Mouse (Mus musculus): ENCODE data around the gene Cnpy2. TPM values are rescaled to one million over a fixed set of nuclear protein-coding genes. Genes with fewer than 3 reads are reported as not detected.

Cnpy2 gene
- polyA plus RNA-seq, 1 experiment: 115 TPM

DNA sequence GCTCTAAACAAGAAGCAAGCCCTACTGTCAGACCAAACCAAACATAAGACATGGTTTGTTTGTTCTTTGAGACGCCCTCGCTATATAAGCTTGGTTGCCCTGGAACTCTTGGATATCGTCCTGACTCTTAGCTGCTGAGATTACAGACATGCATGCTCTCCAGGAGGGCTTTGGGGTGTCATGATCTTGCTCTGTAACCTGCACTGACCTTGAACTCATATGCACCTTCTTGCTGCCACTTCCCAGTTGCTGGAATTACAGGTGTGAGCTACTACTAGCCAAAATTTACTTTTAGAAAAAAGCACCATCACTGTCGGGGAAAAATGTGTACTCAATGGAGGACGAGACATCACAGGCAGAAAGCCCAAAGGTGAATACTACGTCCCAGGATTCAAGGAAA, 47.3 kb downstream of the Cnpy2 start:
- H3K27ac ChIP-seq (replicated peaks; ENCODE audit: low read depth, low read length): peak overlapping the region; percentile 93
- peak overlapping the region; percentile 76 for H3K4me3 ChIP-seq (ENCODE audit: insufficient read depth, low read depth, low read length)
- no peaks in the 10 kb centered on the region for H3K4me1 ChIP-seq (ENCODE audit: control insufficient read depth, insufficient read depth, insufficient read length, low read length)

DNA sequence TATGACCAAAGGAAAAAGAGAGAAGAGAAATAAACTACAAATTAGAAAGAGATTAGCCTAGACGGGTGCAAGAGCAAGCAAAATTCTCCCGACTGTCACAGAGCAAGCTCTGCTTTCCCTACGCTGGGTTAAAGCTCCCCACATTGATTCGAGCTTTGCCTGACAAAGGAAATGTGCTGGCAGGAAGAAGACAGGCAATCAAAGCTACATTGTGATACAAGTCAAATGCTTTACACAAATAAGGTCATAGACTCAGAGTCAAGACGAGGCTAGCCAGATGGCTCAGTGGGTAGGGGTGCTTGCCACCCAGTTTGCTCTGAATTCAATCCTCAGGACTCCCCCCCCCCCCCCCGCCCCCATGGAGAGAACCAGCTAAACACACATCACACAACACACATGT, 47.8 kb downstream of the Cnpy2 start:
- Histone ChIP-seq H3K27ac (replicated peaks; ENCODE audit: low read depth, low read length) (peak overlapping the region; percentile 93), H3K4me3 (ENCODE audit: insufficient read depth, low read depth, low read length) (no peak overlapping the region), H3K4me1 (ENCODE audit: control insufficient read depth, insufficient read depth, insufficient read length, low read length) (no peaks in the 10 kb centered on the region)

DNA sequence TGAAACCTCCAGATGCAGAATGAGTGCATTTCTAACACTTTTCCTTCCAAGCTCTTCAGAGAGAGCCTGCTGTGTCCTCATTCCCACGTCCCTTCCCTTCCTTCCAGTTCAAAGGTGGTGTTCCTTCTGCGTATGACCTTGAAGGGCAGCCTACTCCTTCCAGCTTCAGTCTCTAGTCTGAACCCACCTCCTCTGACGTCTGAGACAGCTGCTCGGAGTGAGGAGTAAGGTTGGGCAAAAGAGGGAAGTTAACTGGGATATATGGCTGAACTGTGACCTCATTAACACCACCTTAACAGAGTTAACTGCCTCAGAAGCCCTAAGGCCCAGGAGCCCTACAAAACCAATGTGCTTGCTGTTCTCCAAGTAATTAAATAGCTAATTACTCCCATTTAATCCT, 48.3 kb downstream of the Cnpy2 start:
- H3K4me3 ChIP-seq (ENCODE audit: insufficient read depth, low read depth, low read length): no peak overlapping the region
- no peaks in the 10 kb centered on the region for H3K4me1 ChIP-seq (ENCODE audit: control insufficient read depth, insufficient read depth, insufficient read length, low read length)
- peak overlapping the region; percentile 70 for H3K27ac ChIP-seq (replicated peaks; ENCODE audit: low read depth, low read length)

DNA sequence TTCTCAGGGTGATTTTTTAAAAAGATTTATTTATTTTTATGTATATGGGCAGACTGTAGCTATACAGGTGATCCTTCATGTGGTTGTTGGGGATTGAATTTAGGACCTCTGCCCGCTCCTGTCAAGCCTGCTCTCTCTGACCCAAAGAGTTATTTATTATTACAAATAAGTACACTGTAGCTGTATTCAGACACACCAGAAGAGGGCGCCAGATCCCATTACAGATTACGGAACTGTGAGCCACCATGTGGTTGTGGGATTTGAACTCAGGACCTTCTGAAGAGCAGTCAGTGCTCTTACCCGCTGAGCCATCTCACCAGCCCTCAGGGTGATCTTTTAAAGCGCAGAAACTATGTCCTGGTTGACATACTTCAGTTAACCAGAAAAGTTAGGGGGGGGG, 49.9 kb downstream of the Cnpy2 start:
- H3K4me3 ChIP-seq (ENCODE audit: insufficient read depth, low read depth, low read length): no peak overlapping the region
- no peak overlapping the region for H3K27ac ChIP-seq (replicated peaks; ENCODE audit: low read depth, low read length)
- H3K4me1 ChIP-seq (ENCODE audit: control insufficient read depth, insufficient read depth, insufficient read length, low read length): no peaks in the 10 kb centered on the region

DNA sequence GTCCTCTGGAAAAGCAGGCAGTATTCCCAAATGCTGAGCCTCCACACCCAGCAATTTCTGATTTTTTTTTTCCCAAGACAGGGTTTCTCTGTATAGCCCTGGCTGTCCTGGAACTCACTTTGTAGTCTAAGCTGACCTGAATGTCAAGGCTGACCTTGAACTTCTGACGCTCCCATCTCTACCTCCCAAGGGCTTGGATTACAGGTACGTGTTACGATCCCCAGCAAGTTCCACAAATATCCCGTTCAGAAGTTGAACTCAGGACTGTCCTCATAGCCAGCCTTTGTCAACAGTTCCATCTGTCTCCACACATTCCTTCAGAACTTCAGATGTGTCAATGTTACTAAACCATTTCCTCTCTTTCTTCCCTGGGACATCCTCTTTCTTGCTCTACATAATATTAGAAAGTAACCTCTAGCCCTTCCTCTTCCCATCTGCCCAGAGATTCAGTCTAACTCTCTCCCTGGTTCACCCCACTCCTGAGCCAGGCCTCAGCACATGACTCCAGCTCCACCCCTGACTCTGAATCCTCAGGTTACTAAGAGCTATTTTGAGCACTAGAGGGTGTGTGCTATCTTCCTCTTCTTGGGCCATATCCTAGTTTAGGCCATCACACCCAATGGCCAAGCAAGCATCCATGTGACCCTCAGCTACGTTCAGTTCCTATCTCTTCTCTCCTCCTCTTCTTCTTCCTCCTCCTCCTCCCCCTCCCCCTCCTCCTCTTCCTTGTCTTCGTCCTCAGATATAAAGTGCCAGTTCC, 50.9 kb downstream of the Cnpy2 start:
- peak overlapping the region; percentile 45; the same call in 1 of the 2 replicates for H3K27ac ChIP-seq (replicated peaks; ENCODE audit: low read depth, low read length)
- no peak overlapping the region for H3K4me3 ChIP-seq (ENCODE audit: insufficient read depth, low read depth, low read length)
- peaks cover 5% of the 10 kb centered on the region; the same call in 1 of the 2 replicates for H3K4me1 ChIP-seq (ENCODE audit: control insufficient read depth, insufficient read depth, insufficient read length, low read length)

DNA sequence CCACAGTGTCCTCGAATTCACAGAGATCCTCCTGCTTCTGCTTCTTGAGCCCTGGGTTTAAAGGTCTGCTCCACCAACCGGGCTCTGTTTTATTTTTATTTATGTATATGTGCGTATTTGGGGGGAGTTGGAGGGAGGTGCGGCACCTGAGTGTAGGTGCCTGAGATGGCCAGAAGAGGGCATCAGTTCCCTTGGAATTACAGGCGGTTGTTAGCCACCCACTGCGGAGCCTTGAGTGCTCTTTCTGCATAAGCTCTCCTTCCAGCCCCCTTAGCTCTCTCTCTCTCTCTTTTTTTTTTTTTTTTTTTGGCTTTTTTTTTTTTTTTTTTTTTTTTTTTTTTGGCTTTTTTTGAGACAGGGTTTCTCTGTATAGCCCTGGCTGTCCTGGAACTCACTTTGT, 52.1 kb downstream of the Cnpy2 start:
- Histone ChIP-seq H3K4me3 (ENCODE audit: insufficient read depth, low read depth, low read length) (no peak overlapping the region), H3K27ac (replicated peaks; ENCODE audit: low read depth, low read length) (no peak overlapping the region), H3K4me1 (ENCODE audit: control insufficient read depth, insufficient read depth, insufficient read length, low read length) (peaks cover 7% of the 10 kb centered on the region; the same call in 1 of the 2 replicates)

DNA sequence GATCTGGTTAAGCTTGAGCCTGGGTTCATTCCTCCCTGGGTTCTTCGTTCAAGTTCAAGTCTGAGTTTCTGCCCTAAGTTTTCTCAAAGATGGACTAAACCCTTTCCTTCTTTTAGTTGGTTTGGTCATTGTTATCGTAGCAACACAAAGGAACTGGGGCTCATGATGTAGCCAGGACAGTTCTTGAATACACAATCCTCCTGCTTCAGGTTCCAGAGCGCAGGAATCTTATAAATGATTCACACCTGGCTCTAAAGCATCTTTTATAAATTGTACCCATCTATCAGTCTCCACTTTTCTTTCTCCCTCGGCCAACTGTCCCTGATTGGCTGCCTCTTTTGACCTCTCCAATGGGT, 53.8 kb downstream of the Cnpy2 start:
- peak overlapping the region; percentile 92 for H3K27ac ChIP-seq (replicated peaks; ENCODE audit: low read depth, low read length)
- peaks cover 7% of the 10 kb centered on the region; the same call in 1 of the 2 replicates for H3K4me1 ChIP-seq (ENCODE audit: control insufficient read depth, insufficient read depth, insufficient read length, low read length)
- H3K4me3 ChIP-seq (ENCODE audit: insufficient read depth, low read depth, low read length): peak overlapping the region; percentile 96

DNA sequence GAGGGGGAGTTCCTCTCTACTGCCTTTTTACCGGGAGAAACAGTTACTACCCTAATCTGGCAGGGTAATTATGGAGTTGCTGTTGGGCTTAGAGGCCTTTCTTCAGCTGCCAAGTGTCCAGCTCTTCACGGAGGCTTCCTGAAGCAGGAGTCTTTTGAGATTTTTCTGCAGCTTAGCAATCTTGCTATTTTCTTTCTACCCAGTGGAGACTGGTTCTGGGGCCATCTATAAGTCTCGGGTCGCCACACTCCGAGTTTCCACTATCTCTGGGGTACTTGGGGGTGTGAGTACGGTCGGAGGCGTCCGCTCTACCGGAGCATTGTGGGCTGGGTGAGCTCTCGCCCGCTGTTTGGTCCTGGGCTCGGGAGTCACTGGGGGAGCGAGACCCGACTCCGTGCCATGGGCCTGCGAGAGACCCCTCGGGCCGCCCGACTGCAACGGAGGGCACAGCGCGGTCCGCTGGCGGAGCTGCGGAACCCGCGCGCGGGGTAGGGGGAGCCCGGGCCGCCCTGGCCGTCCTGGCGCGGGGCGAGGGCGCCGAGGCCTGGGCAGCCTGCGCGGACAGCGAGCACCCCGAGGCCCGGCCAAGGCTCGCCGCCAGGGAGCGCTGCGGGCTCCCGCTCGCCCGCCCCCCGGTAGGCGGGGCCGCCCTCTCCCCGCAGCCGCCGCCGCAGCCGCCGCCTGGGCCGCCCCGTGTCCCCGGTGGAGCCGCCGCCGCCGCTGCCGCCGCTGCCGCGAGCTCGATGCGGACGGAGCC, 54.4 kb downstream of the Cnpy2 start, which contains the start of gene Ankrd52:
Gene Ankrd52 (plus strand): TSS at position 661 of the 757 bp plus-strand sequence.
- H3K27ac ChIP-seq (replicated peaks; ENCODE audit: low read depth, low read length): peak within 1 kb of the TSS; percentile 92
- H3K4me3 ChIP-seq (ENCODE audit: insufficient read depth, low read depth, low read length): peak within 1 kb of the TSS; percentile 96
- peaks cover 7% of the 10 kb centered on the region; the same call in 1 of the 2 replicates for H3K4me1 ChIP-seq (ENCODE audit: control insufficient read depth, insufficient read depth, insufficient read length, low read length)

Other genes with a start within 250 kb of the Cnpy2 start
- gene Atp5b, start 239.2 kb upstream of the Cnpy2 start, polyA plus RNA-seq (2012; ENCODE audit: insufficient read depth, insufficient read length, missing spikeins): 9,036 and 9,352 TPM in 2 replicates
- gene Baz2a, start 230.9 kb upstream of the Cnpy2 start, polyA plus RNA-seq (2012; ENCODE audit: insufficient read depth, insufficient read length, missing spikeins): 15.1 and 16.0 TPM in 2 replicates
- gene Rbms2, start 142.2 kb upstream of the Cnpy2 start, polyA plus RNA-seq (2012; ENCODE audit: insufficient read depth, insufficient read length, missing spikeins): 93.3 and 95.4 TPM in 2 replicates
- 0.87 TPM in 1 of 2 replicates, not detected in the other for gene Gls2, start 128.0 kb upstream of the Cnpy2 start, polyA plus RNA-seq (2012; ENCODE audit: insufficient read depth, insufficient read length, missing spikeins)
- 7.8 and 10.0 TPM in 2 replicates for gene Spryd4, start 110.7 kb upstream of the Cnpy2 start, polyA plus RNA-seq (2012; ENCODE audit: insufficient read depth, insufficient read length, missing spikeins)
- not detected in 2 replicates for gene Mip, start 96.6 kb upstream of the Cnpy2 start, polyA plus RNA-seq (2012; ENCODE audit: insufficient read depth, insufficient read length, missing spikeins)
- gene Timeless, start 90.4 kb upstream of the Cnpy2 start, polyA plus RNA-seq (2012; ENCODE audit: insufficient read depth, insufficient read length, missing spikeins): 3.6 and 5.3 TPM in 2 replicates
- gene Apon, start 68.4 kb upstream of the Cnpy2 start, polyA plus RNA-seq (2012; ENCODE audit: insufficient read depth, insufficient read length, missing spikeins): not detected in 2 replicates
- gene Apof, start 53.8 kb upstream of the Cnpy2 start, polyA plus RNA-seq (2012; ENCODE audit: insufficient read depth, insufficient read length, missing spikeins): not detected in 2 replicates
- 5.4 and 5.5 TPM in 2 replicates for gene Stat2, start 51.9 kb upstream of the Cnpy2 start, polyA plus RNA-seq (2012; ENCODE audit: insufficient read depth, insufficient read length, missing spikeins)
- not detected in 2 replicates for gene Il23a, start 23.7 kb upstream of the Cnpy2 start, polyA plus RNA-seq (2012; ENCODE audit: insufficient read depth, insufficient read length, missing spikeins)
- gene Pan2, start 19.1 kb upstream of the Cnpy2 start, polyA plus RNA-seq (2012; ENCODE audit: insufficient read depth, insufficient read length, missing spikeins): 5.9 and 8.9 TPM in 2 replicates
- gene Cs, start 15.3 kb downstream of the Cnpy2 start, polyA plus RNA-seq (2012; ENCODE audit: insufficient read depth, insufficient read length, missing spikeins): 1,610 and 1,861 TPM in 2 replicates
- 122 and 173 TPM in 2 replicates for gene Coq10a, start 46.5 kb downstream of the Cnpy2 start, polyA plus RNA-seq (2012; ENCODE audit: insufficient read depth, insufficient read length, missing spikeins)
- 16.9 and 22.4 TPM in 2 replicates for gene Ankrd52, start 54.7 kb downstream of the Cnpy2 start, polyA plus RNA-seq (2012; ENCODE audit: insufficient read depth, insufficient read length, missing spikeins)
- not detected in 2 replicates for gene Slc39a5, start 78.8 kb downstream of the Cnpy2 start, polyA plus RNA-seq (2012; ENCODE audit: insufficient read depth, insufficient read length, missing spikeins)
- gene Nabp2, start 89.0 kb downstream of the Cnpy2 start, polyA plus RNA-seq (2012; ENCODE audit: insufficient read depth, insufficient read length, missing spikeins): 67.1 and 87.6 TPM in 2 replicates
- gene Rnf41, start 89.2 kb downstream of the Cnpy2 start, polyA plus RNA-seq (2012; ENCODE audit: insufficient read depth, insufficient read length, missing spikeins): 15.1 and 17.1 TPM in 2 replicates
- 63.7 and 94.7 TPM in 2 replicates for gene Smarcc2, start 136.8 kb downstream of the Cnpy2 start, polyA plus RNA-seq (2012; ENCODE audit: insufficient read depth, insufficient read length, missing spikeins)
- 1,414 and 1,508 TPM in 2 replicates for gene Myl6, start 171.7 kb downstream of the Cnpy2 start, polyA plus RNA-seq (2012; ENCODE audit: insufficient read depth, insufficient read length, missing spikeins)
- gene Myl6b, start 176.2 kb downstream of the Cnpy2 start, polyA plus RNA-seq (2012; ENCODE audit: insufficient read depth, insufficient read length, missing spikeins): 13.5 and 24.5 TPM in 2 replicates
- 31.6 and 35.5 TPM in 2 replicates for gene Esyt1, start 203.4 kb downstream of the Cnpy2 start, polyA plus RNA-seq (2012; ENCODE audit: insufficient read depth, insufficient read length, missing spikeins)
- gene Zc3h10, start 225.3 kb downstream of the Cnpy2 start, polyA plus RNA-seq (2012; ENCODE audit: insufficient read depth, insufficient read length, missing spikeins): 4.7 TPM in 2 replicates
- 1,628 and 2,018 TPM in 2 replicates for gene Rpl41, start 226.8 kb downstream of the Cnpy2 start, polyA plus RNA-seq (2012; ENCODE audit: insufficient read depth, insufficient read length, missing spikeins)
- gene Pa2g4, start 243.5 kb downstream of the Cnpy2 start, polyA plus RNA-seq (2012; ENCODE audit: insufficient read depth, insufficient read length, missing spikeins): 36.0 and 56.8 TPM in 2 replicates

Data from brown adipose tissue, adult 24 weeks (tissue).